In the genomic region with DNA sequence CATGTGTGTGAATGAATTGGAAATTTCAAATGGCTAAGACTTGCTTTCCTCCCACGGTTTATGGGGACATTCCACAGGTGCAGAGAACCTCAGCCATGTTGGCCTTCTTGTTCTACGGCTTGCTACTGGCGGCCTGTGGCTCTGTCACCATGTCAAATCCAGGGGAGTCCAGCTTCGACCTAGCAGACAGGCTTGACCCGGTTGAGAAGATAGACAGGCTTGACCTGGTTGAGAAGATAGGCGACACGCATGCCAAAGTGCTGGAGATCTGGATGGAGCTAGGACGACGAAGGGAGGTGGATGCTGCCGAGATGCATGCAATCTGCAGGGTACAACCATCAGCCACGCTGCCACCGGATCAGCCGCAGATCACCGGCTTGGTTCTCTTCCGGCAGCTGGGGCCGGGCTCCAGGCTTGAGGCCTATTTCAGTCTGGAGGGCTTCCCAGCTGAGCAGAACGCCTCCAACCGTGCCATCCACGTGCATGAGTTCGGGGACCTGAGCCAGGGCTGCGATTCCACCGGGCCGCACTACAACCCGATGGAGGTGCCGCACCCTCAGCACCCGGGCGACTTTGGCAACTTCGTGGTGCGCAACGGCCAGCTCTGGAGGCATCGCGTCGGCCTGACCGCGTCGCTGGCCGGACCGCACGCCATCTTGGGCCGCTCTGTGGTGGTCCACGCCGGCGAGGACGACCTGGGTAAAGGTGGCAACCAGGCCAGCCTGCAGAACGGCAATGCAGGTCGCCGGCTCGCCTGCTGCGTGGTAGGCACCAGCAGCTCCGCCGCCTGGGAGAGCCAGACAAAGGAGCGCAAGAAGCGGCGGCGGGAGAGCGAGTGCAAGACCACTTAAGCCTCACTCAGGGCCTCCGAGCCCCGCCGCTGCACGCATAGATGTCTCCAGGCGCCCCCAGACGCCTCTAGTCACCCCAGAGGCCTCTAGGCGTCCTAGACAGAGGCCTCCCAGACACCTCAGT, we compare ENCODE assay signal across 10 mouse cellular contexts. TPM values are rescaled to one million over a fixed set of nuclear protein-coding genes. Genes with fewer than 3 reads are reported as not detected.
DNase-seq lines count a peak whose midpoint lies in the region; ATAC-seq and TF ChIP-seq lines count a peak whose summit lies in the region.
"Had no signal": no experiment of that assay in that cellular context is flagged by ENCODE, and none has a peak within 500 bp of the region (broad histone marks: within the 10 kb centered on the region; RNA-seq: fewer than 3 reads in every experiment).

No protein-coding gene starts in this region.

- peak overlapping the region; percentile 15; the same call in 1 of the 2 replicates for H3K4me2 ChIP-seq in midbrain, postnatal 0 days (ENCODE audit: low read depth, low read length, poor library complexity, severe bottlenecking)

- H3K36me3 ChIP-seq in midbrain, postnatal 0 days (ENCODE audit: insufficient read depth, low read length) = no peaks in the 10 kb centered on the region

- no peak overlapping the region for H3K4me3 ChIP-seq in layer of hippocampus, adult 2 months
- no peak overlapping the region for H3K4me3 ChIP-seq in midbrain, postnatal 0 days (ENCODE audit: low read depth, low read length)
- H3K4me3 ChIP-seq: left cerebral cortex, adult 2 months had no signal

- peak; percentile 25; the same call in 1 of the 2 replicates for ATAC-seq in midbrain, postnatal 0 days (ENCODE audit: low FRiP score)

- no peak overlapping the region for H3K9ac ChIP-seq in midbrain, postnatal 0 days (replicated peaks; ENCODE audit: low read length, poor library complexity, severe bottlenecking)

- no peaks in the 10 kb centered on the region for H3K27me3 ChIP-seq in midbrain, postnatal 0 days (ENCODE audit: insufficient read depth, low read length)

- 0 out of 2 replicates have a peak overlapping the region, but pooled peaks have one; percentile 28 for H3K27ac ChIP-seq in layer of hippocampus, adult 2 months
- H3K27ac ChIP-seq in midbrain, postnatal 0 days (ENCODE audit: low read depth, low read length) = no peak overlapping the region
- H3K27ac ChIP-seq: left cerebral cortex, adult 2 months had no signal

- intact Hi-C loops in heart, postnatal 36 days (cut with DNase I) = no loop called here

- no peaks in the 10 kb centered on the region; the same call in 1 of the 2 replicates for H3K4me1 ChIP-seq in midbrain, postnatal 0 days (ENCODE audit: insufficient read depth, low read length)

- DNase-seq in layer of hippocampus, adult 2 months (ENCODE audit: low spot score in 2 of 2) = no peak
- no peak for DNase-seq in layer of hippocampus, adult 11-12 months (ENCODE audit: low spot score)
- peak; percentile 36 for DNase-seq in embryo, embryonic 11 days
- DNase-seq in heart, postnatal 36 days = peak; percentile 18 to 34
- no peak for DNase-seq in midbrain, postnatal 0 days (ENCODE audit: low spot score)
- DNase-seq in adrenal gland, postnatal 25 days = no peak
- no peak for DNase-seq in adrenal gland, adult 18-20 months (ENCODE audit: low spot score in 2 of 2)
- DNase-seq in frontal cortex, postnatal 25 days (ENCODE audit: low spot score in 2 of 2) = no peak
- DNase-seq: thymus, adult 18-20 months had no signal

- no peaks in the 10 kb centered on the region for H3K9me3 ChIP-seq in midbrain, postnatal 0 days (ENCODE audit: low read length)

- WGBS in midbrain, postnatal 0 days = 52% methylated on average over 63 of the region's 63 CpGs

- TF ChIP-seq CTCF in layer of hippocampus, adult 2 months (conservative IDR thresholded peaks at IDR 0.05) = no peak
- TF ChIP-seq CTCF in midbrain, postnatal 0 days (IDR thresholded peaks at IDR 0.05) = no peak

RNA-seq across cellular contexts. Expression of a gene that starts 4.6 kb away (rescaled TPM):
- 1 to 10 TPM; 5.2 to 5.5 TPM for total RNA-seq in layer of hippocampus, adult 2 months (2021)
- total RNA-seq in heart, postnatal 36 days (2021) = 10 to 100 TPM; 12.7 to 17.2 TPM
- total RNA-seq in midbrain, postnatal 0 days (2014; rRNA removed) = 2.5 and 3.0 TPM in 2 replicates
- polyA plus RNA-seq in midbrain, postnatal 0 days (2015; fragmentation: Nextera tagmentation; extraction: Ambion mirVana) = 4.0 and 4.3 TPM in 2 replicates
- 211 and 224 TPM in 2 replicates for total RNA-seq in adrenal gland, postnatal 25 days (2021)
- 100 to 1,000 TPM; 155 to 227 TPM for total RNA-seq in adrenal gland, adult 18-20 months (2021)

Comparison
In these comparisons a context has a peak if more than half of its experiments do, and no peak if none do; other contexts are left out.
1. DNase-seq: peak in embryo, embryonic 11 days (single experiment) and heart, postnatal 36 days (2 of 2); none in layer of hippocampus, adult 2 months (0 of 2), layer of hippocampus, adult 11-12 months (single experiment), midbrain, postnatal 0 days (single experiment), adrenal gland, postnatal 25 days (single experiment), adrenal gland, adult 18-20 months (0 of 2) and frontal cortex, postnatal 25 days (0 of 2).
2. RNA of a gene that starts 4.6 kb away (total RNA-seq): 155 to 227 TPM in adrenal gland, adult 18-20 months and 211 to 224 TPM in adrenal gland, postnatal 25 days; 12.7 to 17.2 TPM in heart, postnatal 36 days, 5.2 to 5.5 TPM in layer of hippocampus, adult 2 months and 2.5 to 3.0 TPM in midbrain, postnatal 0 days; every median in the first group is over 4 times any median in the second.